ENCODE assay signal across 8 mouse cellular contexts in genomic region chr1:58296278-58296677, GRCm38 (mm10). TPM values are rescaled to one million over a fixed set of nuclear protein-coding genes. Genes with fewer than 3 reads are reported as not detected.
DNase-seq lines count a peak whose midpoint lies in the region; ATAC-seq lines count a peak whose summit lies in the region.

No protein-coding gene starts in this region.

- DNase-seq in 3134 (ENCODE audit: extremely low read depth, insufficient read length, low spot score), result peak; percentile 43
- peak; percentile 92 for DNase-seq in ZHBTc4 (ENCODE audit: low read depth, low spot score)
- DNase-seq in embryo, embryonic 10 days (ENCODE audit: low spot score), result peak; percentile 93
- DNase-seq in kidney, adult 9 months, result peak; percentile 70
- DNase-seq in liver, embryonic 13.5 days, result peak; percentile 22
- peak; percentile 66 for DNase-seq in neural tube, embryonic 10.5 days (ENCODE audit: extremely low spot score, low spot score)
- peak; percentile 84 for DNase-seq in splenic B cell, adult 2 months (ENCODE audit: low read depth, low spot score)

- H3K27me3 ChIP-seq in liver, embryonic 13.5 days, result no peaks in the 10 kb centered on the region
- no peaks in the 10 kb centered on the region for H3K27me3 ChIP-seq in splenic B cell, adult 2 months (ENCODE audit: control insufficient read depth, insufficient read depth, low read length, poor library complexity, severe bottlenecking)

- H3K36me3 ChIP-seq in liver, embryonic 13.5 days, result no peaks in the 10 kb centered on the region
- no peaks in the 10 kb centered on the region for H3K36me3 ChIP-seq in splenic B cell, adult 2 months (ENCODE audit: control insufficient read depth, insufficient read depth, low read length, poor library complexity, severe bottlenecking)

- no peak overlapping the region for H3K27ac ChIP-seq in liver, embryonic 13.5 days

- H3K9ac ChIP-seq in liver, embryonic 13.5 days, result no peak overlapping the region

- WGBS in liver, embryonic 13.5 days (ENCODE audit: insufficient replicate concordance), result 7% methylated on average over 7 of the region's 7 CpGs

- H3K9me3 ChIP-seq in liver, embryonic 13.5 days (replicated peaks), result no peaks in the 10 kb centered on the region

- H3K4me3 ChIP-seq in liver, embryonic 13.5 days (replicated peaks), result no peak overlapping the region

- ATAC-seq in granulocyte monocyte progenitor cell, adult 5-6 weeks (replicated peaks; ENCODE audit: poor library complexity, severe bottlenecking), result peak; percentile 93
- ATAC-seq in liver, embryonic 13.5 days (ENCODE audit: low read depth), result no peak

- H3K4me2 ChIP-seq in liver, embryonic 13.5 days, result no peak overlapping the region

- no peaks in the 10 kb centered on the region for H3K4me1 ChIP-seq in liver, embryonic 13.5 days (replicated peaks)

RNA-seq across cellular contexts. Expression of gene Aox2, which starts 18.2 kb away (rescaled TPM):
- 0.28 TPM in 1 of 2 replicates, not detected in the other for total RNA-seq in granulocyte monocyte progenitor cell, adult 5-6 weeks (2014; fragmentation: Nextera tagmentation)
- total RNA-seq in granulocyte monocyte progenitor cell, adult 5-6 weeks (2017), result 0.30 TPM in 1 of 2 replicates, not detected in the other
- polyA plus RNA-seq in liver, embryonic 13.5 days (2015; fragmentation: Nextera tagmentation; extraction: Ambion mirVana), result not detected in 2 replicates

Comparison
In these comparisons a context has a peak if more than half of its experiments do, and no peak if none do; other contexts are left out.
1. DNase-seq: peak in every context shown above with its lines; median percentile 93 in embryo, embryonic 10 days; 92 in ZHBTc4; 84 in splenic B cell, adult 2 months; 70 in kidney, adult 9 months; 66 in neural tube, embryonic 10.5 days; 43 in 3134; 22 in liver, embryonic 13.5 days.